Mouse (Mus musculus): ENCODE measurements at regions not wholly inside any gene's neighbourhood (a gene's known extent, or its start where the extent isn't known, plus 50 kb on each side); places are given as distances from the start of the nearest gene placed in this dataset.

DNA sequence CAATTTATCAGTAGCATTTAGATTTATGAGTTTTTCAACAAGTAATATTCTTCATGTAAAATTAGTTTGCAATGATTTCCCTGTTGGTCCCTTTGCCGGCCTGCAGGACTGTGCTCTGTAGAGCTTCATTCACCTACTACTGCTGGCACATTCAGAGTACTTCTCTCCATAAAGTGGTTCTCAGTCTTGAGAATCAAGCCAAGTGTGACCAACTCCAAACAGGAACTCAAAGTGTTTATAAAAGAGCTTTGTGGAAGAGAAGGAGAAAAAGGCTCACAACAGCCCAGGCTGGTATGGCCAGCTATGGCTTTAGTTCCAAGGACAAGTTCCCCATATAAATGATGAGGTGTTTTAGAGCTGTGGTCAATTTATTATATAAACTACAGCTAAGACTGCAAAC, 379.1 kb downstream of the Tns3 start:
- TF ChIP-seq CTCF (IDR thresholded peaks at IDR 0.05; ENCODE audit: borderline replicate concordance, insufficient read depth, low read length) (no peak), POLR2A (IDR thresholded peaks at IDR 0.05; ENCODE audit: low read depth, low read length) (no peak)

All from embryonic fibroblast, embryonic 13.5 days (primary cell).